Mouse (Mus musculus) left cerebral cortex, adult 11 months (tissue): ENCODE data around the gene Cox4i2.

Source experiments
- DNase-seq: peaks from one replicate; pipeline ENCODE4 v3.0.0; 2022; ENCODE audit warnings: low spot score

Gene Cox4i2

DNA sequence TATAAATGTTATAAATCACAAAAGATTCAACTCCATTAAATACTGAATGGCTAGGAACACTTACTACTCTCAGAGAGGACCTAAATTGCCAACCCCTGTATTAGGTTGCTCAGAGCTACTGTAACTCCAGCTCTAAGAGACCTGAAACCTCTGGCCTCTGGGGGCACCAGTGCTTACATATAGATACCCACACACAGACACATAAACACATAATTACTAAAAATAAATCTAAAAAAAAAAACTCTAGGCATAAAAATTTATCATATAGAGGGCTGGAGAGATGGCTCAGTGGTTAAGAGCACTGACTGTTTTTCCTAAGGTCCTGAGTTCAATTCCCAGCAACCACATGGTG is 46.8 kb downstream of the Cox4i2 start:
- DNase-seq, result no peak

DNA sequence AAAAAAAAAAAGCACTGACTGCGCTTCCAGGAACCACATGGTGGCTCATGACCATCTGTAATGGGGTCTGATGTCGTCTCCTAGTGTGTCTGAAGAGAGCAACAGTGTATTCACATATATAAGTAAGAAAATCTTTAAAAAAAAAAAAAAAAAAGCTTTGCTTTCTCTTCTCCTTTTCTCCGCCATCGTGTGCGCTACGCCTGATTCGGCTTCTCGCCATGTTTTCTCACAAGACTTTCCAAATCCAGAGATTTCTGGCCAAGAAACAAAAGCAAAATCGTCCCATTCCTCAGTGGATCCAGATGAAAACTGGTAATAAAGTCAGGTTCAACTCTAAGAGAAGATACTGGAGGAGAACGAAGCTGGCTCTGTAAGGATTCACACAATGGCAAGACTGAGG is 48.3 kb downstream of the Cox4i2 start:
- DNase-seq, result no peak

DNA sequence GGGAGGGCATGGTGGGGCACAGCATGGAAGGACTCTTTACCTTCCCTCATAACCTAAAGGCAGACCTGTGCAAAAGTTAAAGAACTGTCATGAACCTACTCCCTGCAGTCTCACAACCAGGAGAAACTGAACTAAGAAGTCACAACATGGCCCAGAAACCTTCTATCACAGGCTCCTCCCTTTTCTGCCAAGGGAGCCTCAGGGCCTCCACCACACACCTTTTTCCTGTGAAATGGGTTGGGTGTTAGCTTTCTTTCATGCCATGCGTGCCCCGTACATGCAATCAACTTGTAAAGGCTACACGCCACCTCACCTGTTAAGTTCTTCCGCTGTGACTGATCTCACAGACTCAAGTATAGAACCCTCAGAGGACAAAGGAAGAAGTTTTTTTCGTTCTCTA is 49.1 kb downstream of the Cox4i2 start:
- DNase-seq, result no peak

DNA sequence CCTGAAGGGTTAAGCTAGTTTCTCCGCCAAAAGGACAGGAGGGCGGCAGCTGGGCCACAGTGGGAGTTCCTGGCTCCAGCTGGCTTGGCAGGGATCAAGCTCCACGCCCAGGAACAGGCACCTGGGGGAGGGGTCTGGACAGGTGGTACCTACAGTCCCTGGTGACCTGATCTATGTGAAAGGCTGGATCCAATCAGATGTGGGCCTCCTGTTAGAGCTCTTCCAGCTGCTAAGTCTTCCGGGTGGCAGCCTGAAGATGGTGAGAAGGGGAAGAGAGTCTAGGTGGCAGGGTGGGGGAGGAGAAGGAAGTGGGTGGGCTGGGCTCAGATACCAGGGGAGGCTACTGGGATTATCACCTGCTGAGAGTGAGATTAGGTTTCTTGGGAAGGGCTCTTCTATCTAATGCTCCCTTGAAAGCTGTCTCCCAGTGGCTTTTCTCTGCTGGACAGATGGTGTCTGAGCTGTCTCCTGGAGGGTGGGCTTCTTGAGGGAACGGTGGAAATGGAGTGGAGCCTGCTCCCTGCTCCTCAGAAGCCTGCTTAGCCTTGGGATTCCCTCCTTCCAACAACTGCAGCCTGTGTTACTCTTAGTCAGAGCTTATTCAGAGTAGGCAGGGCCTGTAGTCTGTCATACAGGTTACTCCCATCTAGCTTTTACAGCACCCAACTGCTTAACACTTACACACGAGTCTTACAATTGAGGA is 50.6 kb downstream of the Cox4i2 start:
- no peak for DNase-seq

GRCm38 (mm10) chr2:152805111-152805490 is 51.1 kb downstream of the Cox4i2 start:
- DNase-seq, result no peak

DNA sequence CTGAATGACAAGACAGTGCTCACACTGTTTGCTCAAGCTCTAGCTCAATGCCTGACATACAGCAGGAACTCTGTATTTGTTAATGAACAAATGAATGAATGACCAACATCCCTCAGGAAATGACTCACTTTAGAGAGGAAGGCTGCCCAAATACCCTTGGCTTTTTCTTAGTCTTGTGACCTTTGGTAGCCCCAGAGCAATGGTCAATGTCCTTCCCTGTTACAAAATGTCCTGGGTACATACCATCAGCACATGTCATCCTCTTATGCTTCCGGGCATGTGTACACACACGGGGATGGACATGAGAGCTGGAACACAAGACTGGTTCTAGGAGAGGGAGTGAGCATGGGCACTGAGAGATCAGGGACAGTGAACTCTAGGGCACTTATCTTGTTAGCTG is 52.1 kb downstream of the Cox4i2 start:
- no peak for DNase-seq

DNA sequence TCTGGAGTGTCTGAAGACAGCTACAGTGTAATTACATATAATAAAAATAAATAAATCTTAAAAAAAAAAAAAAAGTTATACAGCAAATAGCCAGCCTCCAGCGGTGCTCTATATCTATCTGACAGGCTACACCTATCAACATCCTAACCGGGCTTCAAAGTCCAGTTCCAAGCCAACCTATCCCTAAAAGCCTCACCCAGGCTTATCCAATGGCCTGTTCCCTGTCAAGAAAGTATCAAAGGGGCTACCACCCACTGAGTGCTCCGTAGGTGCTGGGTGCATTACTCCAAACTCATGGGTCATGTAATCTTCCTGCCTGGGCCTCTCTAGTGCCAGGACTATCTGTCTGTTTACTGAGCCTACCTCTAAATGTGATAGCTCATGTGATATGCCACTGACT is 54.2 kb downstream of the Cox4i2 start:
- no peak for DNase-seq

DNA sequence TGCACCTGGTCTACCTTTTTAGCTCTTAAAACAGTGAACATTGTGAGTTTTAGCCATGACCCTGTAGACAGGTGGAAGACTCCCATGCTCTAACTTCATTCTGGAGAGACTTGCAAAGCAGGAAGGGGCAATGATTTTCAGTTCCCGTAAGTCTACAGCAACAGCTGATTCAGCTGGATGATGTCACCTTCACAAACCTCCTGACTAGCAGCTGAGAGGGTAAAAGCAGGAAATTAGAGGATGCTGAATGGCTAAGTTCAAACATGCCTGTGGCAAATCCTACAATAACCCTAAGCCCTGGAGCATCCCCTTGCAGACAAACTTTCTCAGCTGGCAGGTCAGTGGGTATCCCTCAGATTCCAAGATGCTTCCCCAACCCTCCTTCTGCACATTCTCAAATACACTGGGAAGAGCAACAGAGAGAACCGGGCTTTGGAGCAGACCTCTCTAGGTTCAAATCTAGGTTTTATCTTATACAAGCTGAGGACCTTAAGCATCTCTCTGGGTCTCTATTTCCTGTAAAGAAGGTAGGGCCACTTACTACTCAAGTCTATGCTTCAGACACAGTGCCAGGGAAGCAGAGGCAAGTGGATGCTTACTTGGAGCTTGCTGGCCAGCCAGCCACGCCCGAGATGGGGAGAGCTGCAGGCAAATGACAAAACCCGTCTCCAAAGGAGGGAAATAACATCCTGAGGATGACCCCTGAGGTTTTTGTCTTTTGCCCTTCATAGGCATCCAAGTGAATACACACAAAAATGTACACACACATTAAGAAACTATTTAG is 56.4 kb downstream of the Cox4i2 start:
- DNase-seq, result no peak

DNA sequence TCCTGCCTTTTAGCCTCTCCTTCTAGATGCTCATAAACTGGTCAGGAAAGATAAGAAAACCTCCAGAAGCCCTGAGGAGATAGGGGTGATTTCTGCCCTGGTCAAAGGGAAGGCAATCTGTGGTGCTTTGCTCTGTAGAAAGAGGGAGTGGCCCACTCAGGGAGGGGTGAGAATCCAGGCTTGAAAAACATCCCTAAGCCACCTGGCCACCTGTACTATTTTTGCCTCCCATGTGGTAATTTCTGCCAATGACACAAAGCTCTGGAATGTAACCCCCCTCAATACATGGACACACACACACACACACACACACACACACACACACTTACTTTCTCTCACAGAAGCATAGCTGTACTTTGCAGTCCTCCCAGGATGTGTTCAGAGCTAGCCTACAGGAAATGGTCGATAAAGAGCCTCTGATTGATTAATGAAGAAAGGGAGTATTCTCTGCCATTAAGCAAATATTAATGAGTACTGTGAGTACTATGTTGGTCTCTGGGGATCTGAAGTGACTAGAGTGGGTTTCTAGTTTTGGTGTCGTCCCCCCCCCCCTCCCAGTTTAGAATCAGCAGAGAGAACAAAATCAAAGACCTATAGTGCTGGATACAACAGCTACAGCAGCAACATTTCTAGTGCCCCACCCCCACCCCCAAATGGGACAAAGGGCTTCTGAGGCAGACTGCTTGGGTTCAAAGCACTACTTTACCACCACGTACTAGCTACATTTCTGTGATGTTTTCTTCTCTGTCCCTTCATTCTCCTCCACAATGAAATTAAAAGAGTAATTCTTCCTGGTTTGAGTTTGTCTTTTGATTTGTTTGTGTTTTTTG is 57.6 kb downstream of the Cox4i2 start:
- DNase-seq, result no peak

DNA sequence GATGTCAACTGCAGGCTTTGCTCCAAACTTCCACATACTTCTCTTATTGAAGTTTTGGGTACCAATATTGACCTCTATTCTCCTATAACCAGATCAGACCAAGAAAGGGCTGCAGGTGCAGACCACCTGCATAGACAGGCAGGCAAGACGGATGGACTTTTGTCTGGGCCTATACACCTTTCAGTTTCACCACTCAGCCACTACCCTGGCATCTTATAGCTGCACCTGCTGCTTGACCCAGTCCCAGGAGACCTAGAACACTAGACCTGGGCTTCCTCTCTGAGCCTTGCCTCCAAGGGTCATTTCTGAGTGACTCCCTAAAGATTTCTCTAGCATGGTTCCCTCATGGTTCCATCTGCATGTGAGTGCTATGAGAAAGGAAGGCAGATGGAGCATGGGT is 59.3 kb downstream of the Cox4i2 start:
- DNase-seq, result no peak

- DNase-seq, result no peak
These were observed 60.4 kb downstream of the Cox4i2 start for GRCm38 (mm10) chr2:152814213-152814874.
